Mouse (Mus musculus): ENCODE results near the gene Pnpla5. TPM values are rescaled to one million over a fixed set of nuclear protein-coding genes. Genes with fewer than 3 reads are reported as not detected.
A peak's percentile ranks its signal among the peaks of the same experiment; 100 is the strongest.

Gene Pnpla5
- polyA plus RNA-seq, 1 experiment from 2014 or later, result not detected

DNA sequence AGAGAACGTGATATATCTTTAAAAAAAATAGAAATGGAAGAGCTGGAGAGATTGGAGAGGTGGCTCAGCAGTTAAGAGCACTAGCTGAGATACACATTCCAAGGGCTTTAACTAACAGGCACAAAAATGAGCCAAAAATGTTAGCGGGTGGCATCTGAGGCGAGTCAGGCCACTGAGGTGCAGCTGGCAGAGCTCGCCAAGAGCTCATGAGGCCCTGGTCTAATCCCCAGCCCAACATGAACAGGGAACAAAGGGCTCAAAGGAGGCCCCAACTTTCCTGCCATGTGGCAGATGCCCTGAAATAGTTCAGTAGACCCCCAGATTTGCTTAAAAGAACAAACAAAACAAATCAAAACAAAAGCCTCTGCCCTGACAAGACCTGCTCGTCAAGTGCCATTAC lies 18.0 kb upstream of the Pnpla5 start:
- Histone ChIP-seq H3K9me3 (ENCODE audit: control insufficient read depth, low read length) (no peaks in the 10 kb centered on the region), H3K4me3 (replicated peaks; ENCODE audit: low read length) (no peak overlapping the region), H3K27me3 (ENCODE audit: control insufficient read depth, insufficient read depth, low read length) (no peaks in the 10 kb centered on the region), H3K9ac (no peak overlapping the region), H3K27ac (no peak overlapping the region), H3K36me3 (replicated peaks; ENCODE audit: control insufficient read depth, insufficient read depth) (no peaks in the 10 kb centered on the region), H3K4me1 (replicated peaks; ENCODE audit: control insufficient read depth, insufficient read depth, low read length) (peaks cover 4% of the 10 kb centered on the region; the same call in 1 of the 2 replicates), H3K4me2 (replicated peaks) (no peak overlapping the region)
- DNase-seq (ENCODE audit: low spot score) (no peak), ATAC-seq (ENCODE audit: low FRiP score) (no peak)
- WGBS, result 60% methylated on average over 5 of the region's 5 CpGs

DNA sequence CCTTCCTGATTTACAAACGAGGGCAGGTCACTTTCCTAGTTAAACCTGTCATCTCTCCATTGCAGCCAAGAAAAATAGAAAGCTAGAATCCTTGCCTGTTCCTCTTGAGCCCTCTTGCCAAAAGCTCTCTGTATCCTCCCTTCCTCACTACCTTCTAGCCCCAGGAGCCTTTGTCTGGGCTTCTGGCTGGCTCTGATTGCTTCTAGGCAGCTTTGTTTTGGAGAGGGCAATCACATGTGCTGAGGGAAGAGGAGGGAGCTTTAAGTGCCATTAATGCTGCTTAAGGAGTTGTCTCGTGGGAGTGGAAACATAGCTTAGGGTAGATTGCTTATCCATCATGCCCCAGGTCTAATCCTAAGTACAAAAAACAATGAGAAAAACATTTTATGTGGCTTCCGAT lies 17.1 kb upstream of the Pnpla5 start:
- WGBS, result 63% methylated on average over 3 of the region's 3 CpGs
- H3K4me1 ChIP-seq (replicated peaks; ENCODE audit: control insufficient read depth, insufficient read depth, low read length), result peaks cover 4% of the 10 kb centered on the region; the same call in 1 of the 2 replicates
- H3K27ac ChIP-seq, result no peak overlapping the region
- DNase-seq (ENCODE audit: low spot score) (no peak), ATAC-seq (ENCODE audit: low FRiP score) (no peak)
- no peaks in the 10 kb centered on the region for H3K9me3 ChIP-seq (ENCODE audit: control insufficient read depth, low read length)
- no peak overlapping the region for H3K4me2 ChIP-seq (replicated peaks)
- H3K27me3 ChIP-seq (ENCODE audit: control insufficient read depth, insufficient read depth, low read length), result no peaks in the 10 kb centered on the region
- H3K9ac ChIP-seq, result no peak overlapping the region
- no peak overlapping the region for H3K4me3 ChIP-seq (replicated peaks; ENCODE audit: low read length)
- H3K36me3 ChIP-seq (replicated peaks; ENCODE audit: control insufficient read depth, insufficient read depth), result no peaks in the 10 kb centered on the region

DNA sequence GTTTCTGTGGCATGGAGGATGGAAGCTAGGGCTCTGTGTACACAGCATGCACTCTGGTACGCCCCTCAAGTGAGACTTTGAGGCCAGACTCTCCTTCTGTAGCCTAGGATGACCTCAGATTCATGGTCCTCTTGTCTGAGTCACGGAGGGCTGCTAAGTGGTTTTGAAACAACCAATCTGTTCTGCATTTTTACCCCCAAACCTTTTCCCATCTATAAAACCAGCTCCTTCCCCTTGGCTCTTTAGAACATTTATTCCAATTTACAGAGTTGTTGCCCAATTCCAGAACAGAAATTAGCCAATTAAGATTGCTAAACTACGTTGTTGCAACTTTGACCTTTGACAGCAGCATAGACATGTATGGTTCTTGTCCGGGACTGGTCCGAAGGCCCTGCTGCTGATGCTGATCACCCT lies 16.6 kb upstream of the Pnpla5 start:
- Histone ChIP-seq H3K27ac (no peak overlapping the region), H3K4me2 (replicated peaks) (no peak overlapping the region), H3K9ac (no peak overlapping the region), H3K9me3 (ENCODE audit: control insufficient read depth, low read length) (no peaks in the 10 kb centered on the region), H3K4me3 (replicated peaks; ENCODE audit: low read length) (no peak overlapping the region), H3K4me1 (replicated peaks; ENCODE audit: control insufficient read depth, insufficient read depth, low read length) (peaks cover 4% of the 10 kb centered on the region; the same call in 1 of the 2 replicates), H3K27me3 (ENCODE audit: control insufficient read depth, insufficient read depth, low read length) (no peaks in the 10 kb centered on the region), H3K36me3 (replicated peaks; ENCODE audit: control insufficient read depth, insufficient read depth) (no peaks in the 10 kb centered on the region)
- 89% methylated on average over 5 of the region's 5 CpGs for WGBS
- DNase-seq (ENCODE audit: low spot score) (no peak), ATAC-seq (ENCODE audit: low FRiP score) (no peak)

DNA sequence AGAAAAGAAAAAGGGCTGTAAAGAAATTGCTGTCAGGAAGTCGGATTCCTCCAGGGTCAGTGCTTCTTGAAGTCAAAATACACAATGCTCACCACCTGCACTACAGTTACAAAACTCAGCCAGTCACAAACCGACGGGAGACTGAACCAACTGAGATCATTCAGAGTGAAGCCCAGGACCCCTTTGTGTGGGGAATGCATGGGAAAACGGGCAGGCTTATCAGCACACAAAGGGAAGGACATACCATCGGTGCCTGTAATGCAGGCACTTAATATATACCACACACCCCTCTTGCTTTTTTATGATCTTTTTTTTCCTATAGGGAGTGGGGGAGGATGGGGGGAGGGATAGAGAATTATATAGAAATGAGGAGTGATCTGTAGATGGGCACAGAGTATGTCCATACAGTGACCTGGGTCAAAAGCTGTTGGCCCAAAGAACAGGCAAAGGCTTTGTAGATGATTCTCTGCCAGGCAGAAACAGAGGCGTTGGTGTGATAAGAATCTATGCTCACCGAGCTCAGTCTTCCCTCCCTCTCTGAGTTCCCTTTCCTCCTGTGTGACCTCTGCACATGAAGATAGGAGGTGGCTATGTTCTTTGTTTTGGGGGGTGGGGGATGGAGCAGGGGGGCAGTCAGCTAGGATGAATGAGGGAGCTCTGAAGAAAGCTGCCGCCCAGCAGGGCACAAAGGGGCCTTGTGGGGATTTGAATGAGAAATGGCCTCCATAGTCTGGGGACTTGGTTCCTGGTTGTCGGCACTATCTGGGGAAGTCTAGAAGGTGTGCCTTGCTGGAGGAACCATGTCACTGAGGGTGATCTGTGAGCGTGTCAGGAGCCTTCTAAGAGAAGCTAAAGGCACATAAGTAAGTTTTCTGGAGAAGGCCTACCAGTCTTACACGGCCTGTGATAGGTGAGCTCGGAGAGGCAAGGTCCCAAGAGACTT lies 13.8 kb upstream of the Pnpla5 start:
- H3K27me3 ChIP-seq (ENCODE audit: control insufficient read depth, insufficient read depth, low read length), result no peaks in the 10 kb centered on the region
- H3K4me1 ChIP-seq (replicated peaks; ENCODE audit: control insufficient read depth, insufficient read depth, low read length), result peaks cover 4% of the 10 kb centered on the region; the same call in 1 of the 2 replicates
- no peak overlapping the region for H3K4me3 ChIP-seq (replicated peaks; ENCODE audit: low read length)
- no peaks in the 10 kb centered on the region for H3K9me3 ChIP-seq (ENCODE audit: control insufficient read depth, low read length)
- no peak overlapping the region for H3K9ac ChIP-seq
- no peaks in the 10 kb centered on the region for H3K36me3 ChIP-seq (replicated peaks; ENCODE audit: control insufficient read depth, insufficient read depth)
- H3K27ac ChIP-seq, result no peak overlapping the region
- H3K4me2 ChIP-seq (replicated peaks), result no peak overlapping the region
- no peak for DNase-seq (ENCODE audit: low spot score)
- WGBS, result 15% methylated on average over 12 of the region's 12 CpGs
- ATAC-seq (ENCODE audit: low FRiP score), result no peak

DNA sequence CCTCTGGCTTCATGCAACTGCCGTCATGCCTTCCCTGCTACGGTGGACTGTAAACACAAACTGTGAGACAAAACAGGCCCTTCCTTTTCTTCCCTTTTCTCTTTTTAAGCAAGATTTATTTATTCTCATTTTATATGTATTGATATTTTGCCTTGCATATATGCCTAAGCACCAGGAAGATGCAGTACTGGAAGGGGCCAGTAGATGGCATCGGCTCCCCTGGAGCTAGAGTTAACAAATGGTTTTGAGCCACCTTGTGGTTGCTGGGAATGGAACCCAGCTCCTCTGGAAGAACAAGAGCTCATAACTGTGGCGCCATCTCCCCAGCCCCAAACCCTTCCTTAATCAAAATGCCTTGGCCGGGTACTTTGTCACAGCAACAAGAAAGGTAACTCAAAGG lies 12.5 kb upstream of the Pnpla5 start:
- Histone ChIP-seq H3K4me2 (replicated peaks) (no peak overlapping the region), H3K4me3 (replicated peaks; ENCODE audit: low read length) (no peak overlapping the region), H3K9ac (no peak overlapping the region), H3K27me3 (ENCODE audit: control insufficient read depth, insufficient read depth, low read length) (no peaks in the 10 kb centered on the region), H3K4me1 (replicated peaks; ENCODE audit: control insufficient read depth, insufficient read depth, low read length) (0 out of 2 replicates have a peak, but pooled peaks cover 4% of the 10 kb centered on the region), H3K9me3 (ENCODE audit: control insufficient read depth, low read length) (no peaks in the 10 kb centered on the region), H3K36me3 (replicated peaks; ENCODE audit: control insufficient read depth, insufficient read depth) (no peaks in the 10 kb centered on the region), H3K27ac (no peak overlapping the region)
- 89% methylated on average over 5 of the region's 5 CpGs for WGBS
- ATAC-seq (ENCODE audit: low FRiP score), result no peak
- DNase-seq (ENCODE audit: low spot score), result peak; percentile 32

DNA sequence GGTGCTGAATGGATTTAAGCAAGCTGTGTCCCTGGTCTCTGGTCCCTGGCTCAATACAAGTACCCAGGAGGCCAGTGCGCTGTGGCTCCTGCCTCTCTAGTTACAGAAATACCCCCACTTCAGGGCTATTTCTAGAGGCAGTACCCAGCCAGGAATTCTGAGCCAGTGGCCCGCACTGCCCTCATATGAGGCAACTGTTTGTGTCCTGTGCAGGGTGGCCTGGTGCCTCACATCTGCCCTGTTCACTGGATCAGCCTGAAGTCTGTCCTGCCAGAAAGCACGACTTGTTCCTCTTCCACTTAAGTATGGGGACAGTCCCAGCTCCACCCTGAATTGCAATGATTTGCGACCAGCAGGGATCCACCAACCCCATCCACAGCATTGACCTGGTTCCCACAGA lies 10.5 kb upstream of the Pnpla5 start:
- no peaks in the 10 kb centered on the region for H3K36me3 ChIP-seq (replicated peaks; ENCODE audit: control insufficient read depth, insufficient read depth)
- no peak overlapping the region for H3K9ac ChIP-seq
- no peak overlapping the region for H3K4me3 ChIP-seq (replicated peaks; ENCODE audit: low read length)
- no peaks in the 10 kb centered on the region for H3K4me1 ChIP-seq (replicated peaks; ENCODE audit: control insufficient read depth, insufficient read depth, low read length)
- H3K9me3 ChIP-seq (ENCODE audit: control insufficient read depth, low read length), result no peaks in the 10 kb centered on the region
- no peak for ATAC-seq (ENCODE audit: low FRiP score)
- WGBS, result 69% methylated on average over 4 of the region's 4 CpGs
- DNase-seq (ENCODE audit: low spot score), result no peak
- H3K4me2 ChIP-seq (replicated peaks), result no peak overlapping the region
- no peaks in the 10 kb centered on the region for H3K27me3 ChIP-seq (ENCODE audit: control insufficient read depth, insufficient read depth, low read length)
- H3K27ac ChIP-seq, result no peak overlapping the region

DNA sequence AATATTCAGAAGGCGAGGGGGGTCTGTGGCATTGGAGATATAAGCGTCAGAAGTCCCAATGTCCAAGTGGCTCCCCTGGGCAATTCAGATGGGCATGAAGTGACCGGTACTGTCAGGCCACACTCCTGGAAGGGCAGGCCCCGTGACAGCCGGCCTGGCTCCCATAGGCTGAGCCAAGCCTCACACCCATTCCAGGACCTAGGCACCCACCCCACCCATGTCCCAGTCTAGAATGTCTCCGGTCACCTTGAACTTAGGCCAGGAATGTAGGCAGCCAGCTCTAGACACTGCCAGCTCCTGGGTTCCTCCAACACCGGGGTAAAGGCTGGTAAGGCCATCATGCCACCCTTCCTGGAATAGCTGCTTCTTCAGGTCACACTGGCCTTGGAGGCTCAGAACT lies 9.0 kb upstream of the Pnpla5 start:
- 97% methylated on average over 7 of the region's 7 CpGs for WGBS
- Histone ChIP-seq H3K9ac (no peak overlapping the region), H3K27me3 (ENCODE audit: control insufficient read depth, insufficient read depth, low read length) (no peaks in the 10 kb centered on the region), H3K4me3 (replicated peaks; ENCODE audit: low read length) (no peak overlapping the region), H3K4me2 (replicated peaks) (no peak overlapping the region), H3K9me3 (ENCODE audit: control insufficient read depth, low read length) (no peaks in the 10 kb centered on the region), H3K36me3 (replicated peaks; ENCODE audit: control insufficient read depth, insufficient read depth) (no peaks in the 10 kb centered on the region), H3K4me1 (replicated peaks; ENCODE audit: control insufficient read depth, insufficient read depth, low read length) (no peaks in the 10 kb centered on the region), H3K27ac (no peak overlapping the region)
- DNase-seq (ENCODE audit: low spot score) (no peak), ATAC-seq (ENCODE audit: low FRiP score) (no peak)

DNA sequence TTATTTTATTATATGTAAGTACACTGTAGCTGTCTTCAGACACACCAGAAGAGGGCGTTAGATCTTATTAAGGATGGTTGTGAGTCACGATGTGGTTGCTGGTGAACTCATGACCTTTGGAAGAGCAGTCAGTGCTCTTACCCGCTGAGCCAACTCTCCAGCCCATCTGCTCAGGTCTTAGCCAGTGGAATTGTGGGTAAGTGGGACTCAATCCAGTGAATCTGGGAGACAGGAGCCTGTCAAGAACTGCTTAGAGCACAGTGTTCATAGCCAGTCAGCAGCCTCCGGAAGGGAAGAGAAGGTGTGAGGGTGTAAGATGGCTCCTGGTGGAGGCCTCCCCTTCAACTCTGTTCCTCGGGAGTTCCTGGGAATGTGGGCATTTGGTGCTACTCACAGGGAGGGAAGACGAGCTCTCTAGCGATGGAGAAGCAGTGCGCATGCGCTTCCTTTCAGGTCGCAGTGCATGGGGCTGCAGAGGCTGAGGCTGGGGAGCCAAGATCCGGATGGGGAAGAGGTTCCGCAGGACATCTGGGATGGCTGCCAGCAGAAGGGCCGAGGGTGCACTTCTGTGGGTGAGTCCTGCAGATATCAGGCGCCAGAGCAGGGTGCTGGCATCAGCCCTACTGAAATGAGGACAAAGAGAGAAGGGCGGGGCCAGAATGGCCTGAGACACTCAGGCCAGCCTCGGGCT lies 8.3 kb upstream of the Pnpla5 start:
- no peak for DNase-seq (ENCODE audit: low spot score)
- H3K36me3 ChIP-seq (replicated peaks; ENCODE audit: control insufficient read depth, insufficient read depth), result no peaks in the 10 kb centered on the region
- no peaks in the 10 kb centered on the region for H3K9me3 ChIP-seq (ENCODE audit: control insufficient read depth, low read length)
- no peak overlapping the region for H3K27ac ChIP-seq
- no peak for ATAC-seq (ENCODE audit: low FRiP score)
- H3K9ac ChIP-seq, result no peak overlapping the region
- no peaks in the 10 kb centered on the region for H3K27me3 ChIP-seq (ENCODE audit: control insufficient read depth, insufficient read depth, low read length)
- H3K4me3 ChIP-seq (replicated peaks; ENCODE audit: low read length), result no peak overlapping the region
- H3K4me1 ChIP-seq (replicated peaks; ENCODE audit: control insufficient read depth, insufficient read depth, low read length), result no peaks in the 10 kb centered on the region
- 68% methylated on average over 16 of the region's 16 CpGs for WGBS
- H3K4me2 ChIP-seq (replicated peaks), result no peak overlapping the region

DNA sequence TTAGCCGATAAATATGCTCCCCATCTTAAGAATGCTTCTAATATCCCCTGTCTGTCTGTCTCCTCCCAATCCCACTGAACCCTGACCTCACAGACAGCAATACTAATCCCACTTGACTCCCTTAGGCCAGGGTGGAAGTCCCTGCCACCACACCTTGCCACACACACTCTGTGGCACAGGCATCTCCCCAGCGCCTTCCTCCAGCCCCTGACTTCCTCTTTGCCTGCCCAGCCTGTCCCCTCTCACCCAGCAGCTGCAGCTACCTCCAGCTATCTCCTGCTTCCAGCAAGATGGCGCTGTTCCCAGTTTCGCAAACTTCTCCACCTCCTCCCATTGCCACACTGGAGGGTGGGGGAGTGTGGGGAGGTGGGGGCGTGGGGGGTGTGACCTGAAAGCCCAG lies 3.9 kb upstream of the Pnpla5 start:
- Histone ChIP-seq H3K27ac (no peak overlapping the region), H3K9me3 (ENCODE audit: control insufficient read depth, low read length) (no peaks in the 10 kb centered on the region), H3K9ac (no peak overlapping the region), H3K4me1 (replicated peaks; ENCODE audit: control insufficient read depth, insufficient read depth, low read length) (no peaks in the 10 kb centered on the region), H3K36me3 (replicated peaks; ENCODE audit: control insufficient read depth, insufficient read depth) (no peaks in the 10 kb centered on the region), H3K4me2 (replicated peaks) (no peak overlapping the region), H3K27me3 (ENCODE audit: control insufficient read depth, insufficient read depth, low read length) (no peaks in the 10 kb centered on the region), H3K4me3 (replicated peaks; ENCODE audit: low read length) (no peak overlapping the region)
- DNase-seq (ENCODE audit: low spot score) (no peak), ATAC-seq (ENCODE audit: low FRiP score) (no peak)
- 41% methylated on average over 5 of the region's 5 CpGs for WGBS

Measured in hindbrain, embryonic 14.5 days (tissue).